Mouse (Mus musculus) lung, adult 2 months (tissue): ENCODE data around the gene Rsl24d1. TPM values are rescaled to one million over a fixed set of nuclear protein-coding genes. Genes with fewer than 3 reads are reported as not detected.
"Not testable (repeated sequence)": the region's sequence is repeated elsewhere in the genome, so short reads cannot be mapped to it uniquely, and the experiment has no call there.

Experiments used
- DNase-seq: peaks from one replicate; pipeline ENCODE4 v3.0.0; 2022
- H3K4me1 ChIP-seq: fragments of 200-500 bp; 2 replicates; pipeline ENCODE4 v1.6.1; 2011; ENCODE audit warnings: low read length; ENCODE audit not compliant: control insufficient read depth, insufficient read depth
- H3K4me3 ChIP-seq: fragments of 200-500 bp; replicated peaks from 2 replicates; pipeline ENCODE3; 2011; ENCODE audit warnings: low read depth, mild to moderate bottlenecking, control low read depth, low read length; ENCODE audit errors: extremely low read depth
- CTCF ChIP-seq: fragments of 200-500 bp; IDR thresholded peaks from 2 replicates; pipeline ENCODE4 v1.5.1; 2011; ENCODE audit warnings: mild to moderate bottlenecking, low read length, control low read depth; ENCODE audit not compliant: insufficient read depth
- POLR2A ChIP-seq: fragments of 200-500 bp; IDR thresholded peaks from 2 replicates; pipeline ENCODE4 v1.6.1; 2011; ENCODE audit warnings: low read depth, mild to moderate bottlenecking, control low read depth, low read length, borderline replicate concordance; ENCODE audit errors: extremely low read depth
- WGBS: fragments of 180-500 bp; shearing (Covaris S2); methylation state at CpG from one replicate; pipeline ENCODE4 v1.1.7; 2018; 5-methylcytosine and 5-hydroxymethylcytosine counted together
- polyA plus RNA-seq: library from polyadenylated mRNA; depleted of rRNA; stranded (reverse); fragments of >200 nt; gene quantifications from 2 replicates; pipeline ENCODE4 v1.2.3, GENCODE M21; 2012

Gene Rsl24d1
- polyA plus RNA-seq, 1 experiment = 18.8 TPM

DNA sequence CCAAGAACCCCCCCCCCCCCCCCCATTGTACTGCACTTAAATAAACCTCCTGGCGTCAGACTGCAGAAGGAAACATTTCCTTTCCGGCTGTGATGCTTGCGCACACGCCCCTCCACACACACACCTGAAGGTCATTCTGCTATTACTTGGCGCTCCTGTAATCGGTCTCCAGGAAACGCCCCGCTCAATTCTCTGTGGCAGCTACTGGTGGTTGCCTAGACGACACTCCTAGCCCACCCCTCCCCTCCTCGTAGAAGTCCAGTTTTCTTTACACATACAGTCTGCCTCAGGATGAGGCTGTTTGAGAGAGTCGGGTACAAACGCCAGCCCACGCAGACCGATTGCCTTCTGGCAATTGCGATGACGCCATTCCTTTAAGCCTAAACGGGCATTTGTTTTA lies 18.6 kb upstream of the Rsl24d1 start:
- no peak for DNase-seq
- 0 out of 2 replicates have a peak, but pooled peaks cover 2% of the 10 kb centered on the region for H3K4me1 ChIP-seq
- 22% methylated on average over 17 of the region's 17 CpGs for WGBS
- no peak for TF ChIP-seq POLR2A
- TF ChIP-seq CTCF = no peak
- H3K4me3 ChIP-seq = no peak overlapping the region

DNA sequence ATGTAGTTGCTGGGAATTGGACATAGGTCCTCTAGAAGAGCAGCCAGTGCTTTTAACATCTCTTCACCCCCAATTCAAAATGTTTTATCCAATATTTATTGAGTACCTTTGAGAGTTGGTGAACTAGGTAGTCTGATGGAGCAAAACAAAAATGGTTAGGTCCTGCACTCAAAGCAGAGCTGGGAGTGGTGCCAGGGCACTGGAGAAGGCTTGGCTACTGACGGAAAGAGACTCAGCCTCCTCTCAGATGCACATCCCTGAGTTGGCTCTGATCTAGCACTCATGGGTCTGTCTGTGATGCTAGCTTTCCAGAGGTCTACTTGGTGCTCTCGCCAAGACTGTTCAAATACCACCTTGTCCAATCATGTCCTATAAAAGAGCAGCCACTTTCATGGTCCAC lies 15.3 kb upstream of the Rsl24d1 start:
- no peak overlapping the region for H3K4me3 ChIP-seq
- H3K4me1 ChIP-seq = 0 out of 2 replicates have a peak, but pooled peaks cover 2% of the 10 kb centered on the region
- TF ChIP-seq CTCF (no peak), POLR2A (no peak)
- no peak for DNase-seq
- 68% methylated on average over 2 of the region's 2 CpGs for WGBS

DNA sequence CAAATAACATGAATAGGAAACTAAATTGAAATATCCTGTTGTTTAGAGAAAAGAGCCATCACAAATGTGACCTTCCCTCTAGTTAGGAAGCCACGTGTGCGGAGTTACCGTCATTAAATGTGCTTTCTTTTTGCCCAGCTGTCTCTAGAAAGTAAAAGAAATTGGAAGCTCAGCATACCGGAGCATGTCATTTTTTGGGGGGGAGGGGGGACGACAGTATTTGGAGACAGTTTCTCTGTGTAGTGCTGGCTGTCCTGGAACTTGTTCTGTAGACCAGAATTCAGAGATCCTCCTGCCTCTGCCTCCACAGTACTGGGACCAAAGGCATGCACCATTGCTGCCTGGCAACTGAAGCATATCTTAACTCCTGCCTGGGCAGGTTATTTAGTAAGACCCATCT lies 11.7 kb upstream of the Rsl24d1 start, which contains the start of gene Khdc3:
Khdc3 (plus strand) TSS at position 301 of the 400 bp plus-strand sequence.
- 86% methylated on average over 5 of the region's 5 CpGs for WGBS
- Histone ChIP-seq H3K4me1 (no peaks in the 10 kb centered on the region), H3K4me3 (no peak within 1 kb of the TSS)
- no peak for DNase-seq
- TF ChIP-seq CTCF (no peak), POLR2A (no peak)

DNA sequence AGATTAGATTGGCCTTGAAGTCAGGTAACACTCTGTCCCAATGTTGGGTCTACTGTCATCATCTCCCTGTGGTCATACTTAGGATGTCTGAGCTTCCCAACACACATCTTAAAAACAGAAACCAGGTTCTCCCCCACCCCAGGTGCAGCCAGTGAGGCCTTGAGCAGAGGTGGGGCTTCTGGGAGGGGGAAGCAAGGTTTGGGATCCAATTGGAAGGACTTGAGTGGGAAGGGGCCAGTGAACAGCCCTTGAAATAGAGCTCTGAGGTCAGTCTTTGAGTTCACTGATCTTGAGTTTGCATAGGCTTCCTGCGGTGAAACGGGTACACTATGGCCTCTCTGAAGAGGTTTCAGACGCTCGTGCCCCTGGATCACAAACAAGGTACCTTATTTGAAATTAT lies 11.0 kb upstream of the Rsl24d1 start, which contains the start of gene Gm20509:
Gm20509 (plus strand) TSS at position 290 of the 400 bp plus-strand sequence.
- 85% methylated on average over 4 of the region's 4 CpGs for WGBS
- no peaks in the 10 kb centered on the region for H3K4me1 ChIP-seq
- TF ChIP-seq POLR2A (no peak), CTCF (no peak)
- DNase-seq = no peak
- no peak within 1 kb of the TSS for H3K4me3 ChIP-seq

DNA sequence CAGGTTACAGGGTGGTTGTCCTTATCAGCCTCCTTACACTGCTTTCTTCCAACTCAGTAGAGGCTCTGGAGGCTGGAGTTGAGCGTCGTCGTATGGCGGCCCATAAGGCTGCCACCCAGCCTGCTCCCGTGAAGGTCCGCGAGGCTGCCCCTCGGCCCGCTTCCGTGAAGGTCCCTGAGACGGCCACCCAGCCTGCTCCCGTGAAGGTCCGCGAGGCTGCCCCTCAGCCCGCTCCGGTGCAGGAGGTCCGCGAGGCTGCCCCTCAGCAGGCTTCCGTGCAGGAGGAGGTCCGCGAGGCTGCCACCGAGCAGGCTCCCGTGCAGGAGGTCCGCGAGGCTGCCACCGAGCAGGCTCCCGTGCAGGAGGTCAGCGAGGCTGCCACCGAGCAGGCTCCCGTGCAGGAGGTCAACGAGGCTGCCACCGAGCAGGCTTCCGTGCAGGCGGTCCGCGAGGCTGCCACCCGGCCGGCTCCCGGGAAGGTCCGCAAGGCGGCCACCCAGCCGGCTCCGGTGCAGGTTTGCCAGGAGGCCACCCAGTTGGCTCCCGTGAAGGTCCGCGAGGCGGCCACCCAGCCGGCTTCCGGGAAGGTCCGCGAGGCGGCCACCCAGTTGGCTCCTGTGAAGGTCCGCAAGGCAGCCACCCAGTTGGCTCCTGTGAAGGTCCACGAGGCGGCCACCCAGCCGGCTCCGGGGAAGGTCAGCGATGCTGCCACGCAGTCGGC lies 9.9 kb upstream of the Rsl24d1 start:
- TF ChIP-seq POLR2A = no peak
- no peak for TF ChIP-seq CTCF
- H3K4me1 ChIP-seq = no peaks in the 10 kb centered on the region
- peak overlapping the region; percentile 35 for H3K4me3 ChIP-seq
- DNase-seq = peak; percentile 44
- WGBS = 6% methylated on average over 60 of the region's 60 CpGs

DNA sequence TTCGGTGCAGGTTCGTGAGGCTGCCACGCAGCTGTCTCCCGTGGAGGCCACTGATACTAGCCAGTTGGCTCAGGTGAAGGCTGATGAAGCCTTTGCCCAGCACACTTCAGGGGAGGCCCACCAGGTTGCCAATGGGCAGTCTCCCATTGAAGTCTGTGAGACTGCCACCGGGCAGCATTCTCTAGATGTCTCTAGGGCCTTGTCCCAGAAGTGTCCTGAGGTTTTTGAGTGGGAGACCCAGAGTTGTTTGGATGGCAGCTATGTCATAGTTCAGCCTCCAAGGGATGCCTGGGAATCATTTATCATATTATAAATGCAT lies 9.4 kb upstream of the Rsl24d1 start:
- Histone ChIP-seq H3K4me1 (no peaks in the 10 kb centered on the region), H3K4me3 (peak overlapping the region; percentile 11)
- TF ChIP-seq CTCF (no peak), POLR2A (no peak)
- 35% methylated on average over 5 of the region's 5 CpGs for WGBS
- no peak for DNase-seq

DNA sequence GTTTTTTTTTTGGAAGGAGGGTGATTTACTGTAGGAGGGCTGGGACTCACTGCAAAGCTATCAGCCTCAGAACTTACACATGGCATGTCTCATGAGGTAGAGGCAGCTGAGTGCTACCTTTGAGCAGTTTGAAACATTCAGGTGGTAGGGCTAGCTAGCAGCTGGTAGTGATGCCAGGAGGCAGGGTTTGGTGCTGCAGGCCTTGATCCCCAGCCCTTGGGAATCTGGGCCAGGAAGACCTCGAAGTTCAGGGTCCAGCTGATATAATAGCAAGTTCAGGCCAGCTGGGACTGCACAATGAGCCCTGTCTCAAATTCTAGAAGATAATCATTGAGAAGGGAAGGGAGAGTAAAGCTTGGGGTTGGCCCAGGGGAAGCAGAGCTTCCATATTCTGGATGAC lies 8.1 kb upstream of the Rsl24d1 start:
- no peak for DNase-seq
- TF ChIP-seq POLR2A (no peak), CTCF (no peak)
- no peaks in the 10 kb centered on the region for H3K4me1 ChIP-seq
- no peak overlapping the region for H3K4me3 ChIP-seq
- 48% methylated on average over 1 of the region's 1 CpGs for WGBS

DNA sequence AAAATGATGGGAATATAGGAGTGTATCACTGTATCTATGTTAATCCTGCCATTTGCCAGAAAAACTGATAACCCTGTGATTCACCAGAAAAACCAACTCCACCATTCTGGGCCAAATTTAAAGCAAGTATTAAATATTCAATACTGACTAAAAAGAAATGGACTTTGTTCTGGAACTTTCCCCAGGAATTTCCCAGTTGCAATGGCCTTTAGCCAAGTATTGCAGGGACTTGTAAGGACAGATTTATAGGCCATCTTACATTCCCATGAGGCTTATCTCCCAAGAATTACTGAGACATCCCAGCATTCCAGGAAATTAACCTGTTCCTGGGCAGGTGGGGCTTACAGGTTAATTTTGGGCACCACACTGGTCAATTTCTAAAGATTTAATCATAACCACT lies 7.5 kb upstream of the Rsl24d1 start:
- Histone ChIP-seq H3K4me1 (no peaks in the 10 kb centered on the region), H3K4me3 (no peak overlapping the region)
- no peak for DNase-seq
- no peak for TF ChIP-seq CTCF
- no peak for TF ChIP-seq POLR2A

DNA sequence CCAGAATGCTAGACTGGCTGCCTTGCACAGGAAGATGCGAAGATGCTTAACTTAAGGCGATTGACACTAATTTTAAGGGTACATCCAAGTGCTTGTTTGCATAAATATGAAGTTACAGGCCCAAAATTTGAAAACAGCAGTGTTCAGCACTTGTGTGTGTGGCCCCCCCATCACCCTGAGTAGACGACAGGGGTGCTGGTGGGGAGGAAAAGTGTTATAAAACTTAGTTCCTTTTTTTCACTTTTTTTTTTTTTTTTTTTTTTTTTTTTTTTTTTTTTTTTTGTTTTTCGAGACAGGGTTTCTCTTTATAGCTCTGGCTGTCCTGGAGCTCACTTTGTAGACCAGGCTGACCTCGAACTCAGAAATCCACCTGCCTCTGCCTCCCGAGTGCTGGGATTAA lies 3.5 kb downstream of the Rsl24d1 start:
- H3K4me3 ChIP-seq, DNase-seq, H3K4me1 ChIP-seq: not testable (repeated sequence)
- 80% methylated on average over 5 of the region's 6 CpGs for WGBS

DNA sequence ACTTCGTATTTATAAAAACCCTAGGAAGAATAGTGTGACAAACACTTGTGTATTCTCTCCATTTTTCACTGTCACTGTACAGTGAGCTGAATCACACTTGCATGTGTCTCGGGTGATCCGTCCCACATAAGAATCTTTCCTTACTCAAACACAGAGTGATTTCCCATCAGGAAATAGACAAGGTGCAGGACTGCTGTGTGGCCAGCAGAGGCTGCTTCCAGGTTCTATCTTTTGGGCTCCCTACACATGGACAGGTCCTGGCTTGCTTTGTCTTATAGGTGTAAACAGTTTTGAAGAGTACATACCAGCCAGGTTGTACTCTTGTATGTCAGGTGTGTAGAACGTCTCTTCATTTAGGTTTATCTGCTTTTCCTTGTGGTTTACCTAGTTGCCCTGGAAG lies 4.8 kb downstream of the Rsl24d1 start:
- DNase-seq = no peak
- 71% methylated on average over 4 of the region's 4 CpGs for WGBS
- no peaks in the 10 kb centered on the region for H3K4me1 ChIP-seq

DNA sequence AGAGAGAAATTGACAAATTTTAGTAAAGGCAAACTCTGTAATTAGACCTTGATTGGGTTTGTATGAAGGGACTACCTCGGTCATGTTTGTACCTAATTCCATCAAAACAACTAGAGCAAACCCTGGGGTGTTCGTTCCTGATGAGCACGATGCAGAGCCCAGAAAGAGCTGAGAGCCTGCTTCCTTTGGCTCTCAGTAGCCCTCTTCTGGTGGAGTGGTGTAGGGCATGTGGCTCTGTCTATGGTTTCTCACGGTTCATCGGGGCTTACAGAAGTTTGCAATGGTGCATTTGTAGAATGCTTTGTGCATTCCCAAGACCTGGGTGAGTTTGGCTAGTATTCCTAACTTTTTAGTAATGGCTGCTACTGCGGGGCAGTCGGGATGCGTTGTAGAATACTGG lies 8.5 kb downstream of the Rsl24d1 start:
- TF ChIP-seq POLR2A (no peak), CTCF (peak; percentile 62)
- Histone ChIP-seq H3K4me3 (no peak overlapping the region), H3K4me1 (no peaks in the 10 kb centered on the region)
- 61% methylated on average over 8 of the region's 8 CpGs for WGBS
- peak; percentile 7 for DNase-seq

More for the DNA sequence above, 4.8 kb downstream of the Rsl24d1 start:
- no peak for TF ChIP-seq POLR2A
- TF ChIP-seq CTCF = no peak
- no peak overlapping the region for H3K4me3 ChIP-seq
